Mouse (Mus musculus): ENCODE measurements around the gene Trappc11.
A peak's percentile ranks its signal among the peaks of the same experiment; 100 is the strongest.
"Not testable (repeated sequence)": the region's sequence is repeated elsewhere in the genome, so short reads cannot be mapped to it uniquely, and the experiment has no call there.

Trappc11 gene

GRCm38 (mm10) chr8:47482354-47483071 lies 50.8 kb downstream of the Trappc11 start:
- DNase-seq (ENCODE audit: low spot score in 2 of 2), result no peak

DNA sequence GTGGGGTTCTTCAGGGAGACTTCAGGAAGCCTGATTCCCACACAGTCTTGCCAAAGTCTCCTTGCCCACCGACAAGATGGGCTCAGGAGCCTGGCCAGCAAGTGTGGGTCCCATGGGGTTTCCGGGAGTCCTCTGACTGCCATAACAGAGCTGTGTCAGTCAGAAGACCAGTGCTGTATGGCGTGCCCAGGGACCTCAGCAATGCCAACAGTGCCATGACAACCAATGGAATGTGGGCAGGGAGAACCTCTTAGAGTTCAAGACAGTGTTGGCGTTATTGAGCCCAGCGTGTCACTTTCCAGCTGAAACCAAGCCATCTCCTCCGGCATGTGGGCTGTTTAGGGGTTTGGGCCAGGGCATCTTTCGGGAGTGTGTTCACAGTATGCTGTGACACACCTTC lies 53.2 kb downstream of the Trappc11 start:
- no peak for DNase-seq (ENCODE audit: low spot score in 2 of 2)

DNA sequence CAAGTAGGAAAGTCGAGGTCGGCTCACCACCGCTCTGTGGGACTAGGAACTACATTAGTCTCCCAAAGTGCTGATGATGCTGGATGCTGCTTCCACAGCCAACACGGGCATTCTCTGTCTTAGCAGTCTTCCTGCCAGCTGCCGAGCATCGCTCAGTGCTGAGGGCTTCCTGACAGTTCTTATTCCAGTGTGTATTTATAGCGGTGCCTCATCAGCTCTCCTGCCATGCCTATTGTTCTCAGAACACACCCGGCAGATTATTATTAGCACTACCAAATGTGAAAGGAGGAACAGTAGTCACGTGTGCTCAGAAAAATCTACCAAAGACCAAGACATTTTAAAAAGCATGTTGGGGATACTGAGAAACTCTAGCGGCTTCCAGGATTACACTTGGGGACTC lies 71.6 kb downstream of the Trappc11 start:
- peak; percentile 51 to 61 for DNase-seq (ENCODE audit: low spot score in 2 of 2)

GRCm38 (mm10) chr8:47459216-47459749 lies 74.0 kb downstream of the Trappc11 start:
- no peak for DNase-seq (ENCODE audit: low spot score in 2 of 2)

- DNase-seq (ENCODE audit: low spot score in 2 of 2), result no peak
These were observed 74.7 kb downstream of the Trappc11 start for GRCm38 (mm10) chr8:47458591-47458990.

- not testable (repeated sequence) for DNase-seq (ENCODE audit: low spot score in 2 of 2)
These were observed 84.1 kb downstream of the Trappc11 start for GRCm38 (mm10) chr8:47449211-47449610.

DNA sequence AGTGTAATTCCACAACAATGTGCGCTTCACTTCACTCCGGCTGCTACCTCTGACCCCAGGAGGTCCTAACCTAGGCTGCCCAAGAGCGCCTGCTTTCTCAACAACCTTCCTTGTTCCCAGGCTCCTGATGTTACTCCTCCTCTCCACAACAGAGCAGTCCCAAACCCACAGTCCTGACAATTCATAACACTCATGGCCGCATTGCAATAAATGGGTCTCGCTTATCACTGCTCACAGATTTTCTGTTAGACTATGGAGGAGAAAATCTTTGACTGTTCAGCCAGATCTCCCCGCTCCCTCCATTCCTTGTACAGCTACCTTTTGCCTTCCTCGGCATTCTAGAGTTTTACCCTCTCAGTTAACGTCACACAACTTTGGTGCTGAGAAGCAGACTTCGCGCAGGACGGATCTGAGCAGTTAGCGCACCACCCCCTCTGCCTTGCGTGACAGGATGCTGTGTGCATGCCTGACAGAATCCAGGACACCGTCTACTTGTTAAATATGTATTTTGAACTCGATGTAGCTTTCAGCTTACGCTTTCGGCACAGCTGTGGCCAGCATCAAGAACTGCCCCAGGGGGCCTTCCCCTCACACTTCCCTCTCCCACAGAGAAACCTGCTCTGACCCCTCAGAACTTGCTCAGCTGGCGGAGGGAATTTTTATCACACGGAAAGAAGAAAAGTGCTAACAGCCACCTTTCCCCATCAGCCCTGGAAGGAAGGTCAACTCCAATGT lies 86.8 kb downstream of the Trappc11 start, which contains the start of gene Stox2:
Gene Stox2 (minus strand): TSS at position 51 of the 735 bp plus-strand sequence.
- no peak for DNase-seq (ENCODE audit: low spot score in 2 of 2)

Measured in right cerebral cortex, adult 2 months (tissue).